Mouse (Mus musculus) MEL (cell line): Measurements from ENCODE around the gene Slc22a17. TPM values are rescaled to one million over a fixed set of nuclear protein-coding genes. Genes with fewer than 3 reads are reported as not detected.

Experiments used
- DNase-seq: peaks from one replicate; pipeline ENCODE4 v3.0.0; 2011; ENCODE audit warnings: low read depth, low spot score
- H3K27ac ChIP-seq: 2 replicates; pipeline ENCODE4 v1.5.1; 2012; ENCODE audit warnings: low read depth, mild to moderate bottlenecking, control low read depth, low read length, moderate library complexity; ENCODE audit not compliant: control insufficient read depth
- H3K27me3 ChIP-seq, 2 experiments: fragments of 150-350 bp in 1 of 2; sonication (generic) in 1 of 2; 2 replicates each; pipeline ENCODE4 v1.6.1; 2012; ENCODE audit warnings: low read length in 2 of 2, mild to moderate bottlenecking in 2 of 2, improper control_type of control experiment in 1 of 2, moderate library complexity in 1 of 2; ENCODE audit not compliant: insufficient read depth in 2 of 2, control insufficient read depth in 1 of 2
- H3K36me3 ChIP-seq, 2 experiments: 2 replicates each; pipeline ENCODE4 v1.6.1; 2012 to 2014; ENCODE audit warnings: low read length in 2 of 2, improper control_type of control experiment in 1 of 2, inconsistent platforms in 1 of 2, mild to moderate bottlenecking in 1 of 2; ENCODE audit not compliant: insufficient read depth in 2 of 2, control insufficient read depth in 1 of 2
- H3K4me1 ChIP-seq, 2 experiments: fragments of 150-350 bp in 1 of 2; sonication (generic) in 1 of 2; 2 replicates each; pipeline ENCODE4 v1.6.1; 2012; ENCODE audit warnings: low read length in 2 of 2, improper control_type of control experiment in 1 of 2, mild to moderate bottlenecking in 1 of 2; ENCODE audit not compliant: insufficient read depth in 2 of 2, control insufficient read depth in 1 of 2
- H3K4me3 ChIP-seq, 2 experiments: fragments of 150-350 bp in 1 of 2; sonication (generic) in 1 of 2; 2 replicates each; pipeline ENCODE4 v1.5.1; 2012; ENCODE audit warnings: low read depth in 2 of 2, low read length in 2 of 2, mild to moderate bottlenecking in 2 of 2, moderate library complexity in 2 of 2, control low read depth in 1 of 2, improper control_type of control experiment in 1 of 2; ENCODE audit not compliant: control insufficient read depth in 1 of 2, insufficient read depth in 1 of 2
- H3K79me2 ChIP-seq: 2 replicates; pipeline ENCODE4 v1.6.1; 2012; ENCODE audit warnings: mild to moderate bottlenecking, low read length, moderate library complexity; ENCODE audit not compliant: control insufficient read depth, poor library complexity, insufficient read depth
- H3K9ac ChIP-seq: 2 replicates; pipeline ENCODE4 v1.6.1; 2012; ENCODE audit warnings: low read depth, mild to moderate bottlenecking, control low read depth, low read length, moderate library complexity; ENCODE audit not compliant: control insufficient read depth, poor library complexity, severe bottlenecking
- H3K9me3 ChIP-seq: fragments of 150-350 bp; sonication (generic); replicated peaks from 2 replicates; pipeline ENCODE4 v1.6.1; 2012; ENCODE audit warnings: mild to moderate bottlenecking, low read length, improper control_type of control experiment, moderate library complexity; ENCODE audit not compliant: insufficient read depth
- CTCF ChIP-seq, 3 experiments: IDR thresholded peaks in 2 of 3; conservative IDR thresholded peaks in 1 of 3; 2 replicates each; pipeline ENCODE4 v1.5.1; 2011 to 2012; ENCODE audit warnings: low read length in 3 of 3, low read depth in 2 of 3, mild to moderate bottlenecking in 2 of 3, improper control_type of control experiment in 1 of 3, inconsistent platforms in 1 of 3, mixed read lengths in 1 of 3, moderate library complexity in 1 of 3; ENCODE audit not compliant: control insufficient read depth in 1 of 3, insufficient read depth in 1 of 3, poor library complexity in 1 of 3, severe bottlenecking in 1 of 3
- E2F4 ChIP-seq: IDR thresholded peaks from 2 replicates; pipeline ENCODE4 v1.6.1; 2011; ENCODE audit warnings: low read depth, low read length, improper control_type of control experiment, borderline replicate concordance
- ELF1 ChIP-seq: IDR thresholded peaks from 2 replicates; pipeline ENCODE4 v1.6.1; 2014; ENCODE audit warnings: low read depth, mild to moderate bottlenecking, inconsistent platforms, low read length, improper control_type of control experiment, moderate library complexity
- EP300 ChIP-seq, 2 experiments: IDR thresholded peaks; 2 replicates each; pipeline ENCODE4 v1.6.1; 2011; ENCODE audit warnings: improper control_type of control experiment in 2 of 2, low read length in 2 of 2, low read depth in 1 of 2, mild to moderate bottlenecking in 1 of 2
- ETS1 ChIP-seq: IDR thresholded peaks from 2 replicates; pipeline ENCODE4 v1.6.1; 2012; ENCODE audit warnings: low read depth, mild to moderate bottlenecking, inconsistent platforms, low read length, improper control_type of control experiment, moderate library complexity
- GABPA ChIP-seq: IDR thresholded peaks from 2 replicates; pipeline ENCODE4 v1.6.1; 2012; ENCODE audit warnings: low read depth, mild to moderate bottlenecking, inconsistent platforms, low read length, improper control_type of control experiment, moderate library complexity
- GATA1 ChIP-seq: IDR thresholded peaks from 2 replicates; pipeline ENCODE4 v1.6.1; 2011; ENCODE audit warnings: low read depth, low read length, improper control_type of control experiment
- HCFC1 ChIP-seq: IDR thresholded peaks from 2 replicates; pipeline ENCODE4 v1.6.1; 2012; ENCODE audit warnings: low read depth, mild to moderate bottlenecking, inconsistent platforms, low read length, improper control_type of control experiment, moderate library complexity
- KAT2A ChIP-seq: conservative IDR thresholded peaks from 2 replicates; pipeline ENCODE4 v1.6.1; 2012; ENCODE audit warnings: low read depth, low read length, improper control_type of control experiment, inconsistent platforms
- MAX ChIP-seq: IDR thresholded peaks from 2 replicates; pipeline ENCODE4 v1.6.1; 2011; ENCODE audit warnings: low read length, improper control_type of control experiment
- MAZ ChIP-seq: IDR thresholded peaks from 2 replicates; pipeline ENCODE4 v1.6.1; 2012; ENCODE audit warnings: low read depth, mild to moderate bottlenecking, inconsistent platforms, low read length, improper control_type of control experiment
- MEF2A ChIP-seq: IDR thresholded peaks from 2 replicates; pipeline ENCODE4 v1.6.1; 2014; ENCODE audit warnings: low read depth, mild to moderate bottlenecking, inconsistent platforms, low read length, improper control_type of control experiment; ENCODE audit not compliant: poor library complexity, insufficient replicate concordance, severe bottlenecking; ENCODE audit errors: extremely low read depth
- MYB ChIP-seq: IDR thresholded peaks from 2 replicates; pipeline ENCODE4 v1.6.1; 2011; ENCODE audit warnings: mild to moderate bottlenecking, low read depth, low read length, improper control_type of control experiment
- MYC ChIP-seq: IDR thresholded peaks from 2 replicates; pipeline ENCODE4 v1.6.1; 2011; ENCODE audit warnings: low read depth, mild to moderate bottlenecking, low read length, improper control_type of control experiment, moderate library complexity
- NRF1 ChIP-seq: IDR thresholded peaks from 2 replicates; pipeline ENCODE4 v1.6.1; 2014; ENCODE audit warnings: low read depth, mild to moderate bottlenecking, inconsistent platforms, low read length, improper control_type of control experiment, moderate library complexity; ENCODE audit not compliant: poor library complexity, insufficient read depth, severe bottlenecking
- POLR2AphosphoS2 ChIP-seq: IDR thresholded peaks from 2 replicates; pipeline ENCODE4 v1.6.1; 2011; ENCODE audit warnings: low read length, improper control_type of control experiment
- SIN3A ChIP-seq: IDR thresholded peaks from 2 replicates; pipeline ENCODE4 v1.6.1; 2012; ENCODE audit warnings: low read length, improper control_type of control experiment, inconsistent platforms
- SMC3 ChIP-seq: IDR thresholded peaks from 2 replicates; pipeline ENCODE4 v1.6.1; 2011; ENCODE audit warnings: low read depth, low read length, improper control_type of control experiment
- TBP ChIP-seq: IDR thresholded peaks from 2 replicates; pipeline ENCODE4 v1.8.0; 2011; ENCODE audit warnings: low read depth, low read length, improper control_type of control experiment
- UBTF ChIP-seq: IDR thresholded peaks from 2 replicates; pipeline ENCODE4 v1.6.1; 2012; ENCODE audit warnings: low read depth, mild to moderate bottlenecking, inconsistent platforms, low read length, improper control_type of control experiment, moderate library complexity, borderline replicate concordance; ENCODE audit not compliant: insufficient read depth
- USF1 ChIP-seq: IDR thresholded peaks from 2 replicates; pipeline ENCODE4 v1.6.1; 2014; ENCODE audit warnings: low read depth, mild to moderate bottlenecking, inconsistent platforms, low read length, improper control_type of control experiment, moderate library complexity
- ZKSCAN1 ChIP-seq: IDR thresholded peaks from 2 replicates; pipeline ENCODE4 v1.6.1; 2012; ENCODE audit warnings: low read depth, mild to moderate bottlenecking, inconsistent platforms, low read length, improper control_type of control experiment, moderate library complexity
- ZMIZ1 ChIP-seq: IDR thresholded peaks from 2 replicates; pipeline ENCODE4 v1.6.1; 2012; ENCODE audit warnings: low read depth, mild to moderate bottlenecking, inconsistent platforms, low read length, improper control_type of control experiment, moderate library complexity
- ZNF384 ChIP-seq: IDR thresholded peaks from 2 replicates; pipeline ENCODE4 v1.6.1; 2012; ENCODE audit warnings: low read depth, mild to moderate bottlenecking, inconsistent platforms, low read length, improper control_type of control experiment
- polyA plus RNA-seq, 2 experiments: library from polyadenylated mRNA; stranded (reverse) in 1 of 2; unstranded in 1 of 2; fragments of >175 nt in 1 of 2; fragments of >200 nt in 1 of 2; gene quantifications; 2 replicates each; pipeline versions ENCODE4 v1.2.1 to v1.2.4; 2012; ENCODE audit warnings: low replicate concordance in 2 of 2, low read depth in 1 of 2; ENCODE audit not compliant: insufficient read length in 2 of 2, insufficient read depth in 1 of 2, missing spikeins in 1 of 2
- total RNA-seq: library from RNA; depleted of rRNA; stranded (reverse); fragments of 300-350 nt; gene quantifications from 2 replicates; pipeline ENCODE4 v1.2.3, GENCODE M21; 2012

Slc22a17 gene
- total and polyA plus RNA-seq, 3 experiments: 0.31 to 1.1 TPM; not detected in 1

DNA sequence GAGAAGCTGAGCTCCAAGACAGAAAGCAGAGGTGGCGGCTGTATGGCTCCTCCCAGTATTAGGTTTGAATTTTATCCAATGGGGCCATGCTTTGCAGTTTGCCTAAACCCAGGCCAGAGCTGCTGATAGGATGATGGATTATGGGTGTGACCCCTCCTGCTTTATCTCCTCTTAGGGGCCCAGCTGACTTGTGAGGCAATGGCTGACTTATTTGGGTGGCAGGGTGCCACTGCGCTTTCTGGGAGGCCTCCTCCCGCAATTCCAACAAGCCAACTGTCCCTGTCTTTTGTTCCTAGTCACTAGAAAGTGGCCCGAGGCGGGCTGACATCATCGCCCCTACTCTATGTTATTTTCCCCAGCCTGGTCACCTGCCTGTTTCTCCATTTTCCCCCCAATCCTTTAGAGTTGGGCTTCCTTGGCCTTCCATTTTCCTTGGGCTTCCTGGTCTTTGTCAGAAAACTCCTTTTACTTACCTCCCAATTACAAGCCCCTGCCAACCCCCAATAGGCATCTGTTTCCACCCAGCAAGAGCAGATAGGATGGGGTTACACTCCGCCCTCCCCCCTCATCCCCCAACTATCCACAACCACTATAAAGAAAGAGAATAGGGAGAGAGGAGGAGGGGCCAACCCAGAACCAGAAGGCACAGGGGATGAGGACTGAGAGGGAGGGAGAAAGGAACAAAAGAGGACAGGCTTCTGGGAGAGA, 11.9 kb upstream of the Slc22a17 start (continued):
- TF ChIP-seq ELF1 (no peak), USF1 (peak; percentile 69; the same call in 1 of the 2 replicates), CTCF (IDR thresholded peaks at IDR 0.05 in 2 of 3, conservative IDR thresholded peaks at IDR 0.05 in 1 of 3; ENCODE audit: control insufficient read depth in 1 of 3, insufficient read depth in 1 of 3, low read depth in 2 of 3, low read length in 3 of 3, poor library complexity in 1 of 3, severe bottlenecking in 1 of 3) (no peak), ZKSCAN1 (no peak), NRF1 (no peak), ZMIZ1 (no peak), MAX (no peak), ZNF384 (no peak), HCFC1 (peak; percentile 55; the same call in 1 of the 2 replicates), TBP (0 out of 2 replicates have a peak, but pooled peaks have one; percentile 27), UBTF (no peak), GATA1 (peak; percentile 71)

DNA sequence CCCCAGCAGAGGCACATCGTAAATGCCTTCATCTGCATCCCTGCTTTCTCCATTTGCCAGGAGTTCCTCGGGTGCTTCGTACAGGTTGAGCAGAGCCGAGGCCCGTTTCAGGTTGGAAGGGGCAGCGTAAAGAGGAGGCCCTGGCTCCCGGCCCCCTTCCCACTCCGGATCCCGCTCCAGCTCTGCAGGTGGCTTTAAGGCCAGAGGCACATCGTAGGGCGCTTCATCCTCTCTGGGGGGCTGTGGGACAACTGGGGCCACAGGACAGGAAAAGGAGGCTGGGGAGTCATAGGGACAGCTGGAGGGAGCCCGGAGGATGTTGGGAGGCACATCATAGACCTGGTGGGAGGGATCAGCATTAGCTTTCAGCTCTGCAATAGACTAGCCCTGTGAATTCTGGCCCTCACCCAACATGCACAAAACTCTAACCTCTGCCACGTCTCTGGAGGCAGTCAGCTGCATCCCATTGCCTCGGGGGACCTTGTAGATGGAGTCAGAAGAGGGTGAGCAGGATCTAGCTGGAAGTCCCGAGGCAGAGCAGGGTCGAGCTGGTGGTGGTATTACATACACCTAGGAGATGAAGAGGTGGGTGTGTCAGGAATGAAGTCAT, 7.2 kb upstream of the Slc22a17 start:
- Histone ChIP-seq H3K27me3 (peaks cover 4% of the 10 kb centered on the region in 2 experiments; a peak in 2 of 4 replicates), H3K79me2 (no peaks in the 10 kb centered on the region), H3K4me3 (no peak overlapping the region), H3K36me3 (no peaks in the 10 kb centered on the region; a peak in 1 of 4 replicates), H3K9me3 (no peaks in the 10 kb centered on the region), H3K4me1 (peaks cover 8 to 9% of the 10 kb centered on the region in 2 experiments), H3K9ac (no peak overlapping the region), H3K27ac (no peak overlapping the region)
- TF ChIP-seq MAZ: no peak
- TF ChIP-seq E2F4: no peak
- no peak for TF ChIP-seq GABPA
- no peak for TF ChIP-seq KAT2A
- TF ChIP-seq USF1: no peak
- no peak for TF ChIP-seq MYC
- no peak for TF ChIP-seq SMC3
- no peak for TF ChIP-seq ZNF384
- no peak for TF ChIP-seq MYB
- no peak for TF ChIP-seq ZMIZ1
- TF ChIP-seq MEF2A: no peak
- no peak for TF ChIP-seq EP300 (IDR thresholded peaks at IDR 0.05; ENCODE audit: low read depth in 1 of 2, low read length in 2 of 2)
- TF ChIP-seq NRF1: no peak
- TF ChIP-seq ETS1: no peak
- TF ChIP-seq MAX: no peak
- no peak for TF ChIP-seq POLR2AphosphoS2
- TF ChIP-seq HCFC1: no peak
- TF ChIP-seq ELF1: no peak
- no peak for TF ChIP-seq TBP
- no peak for TF ChIP-seq SIN3A
- no peak for DNase-seq
